Mouse (Mus musculus): ENCODE data around the gene Opcml.

DNA sequence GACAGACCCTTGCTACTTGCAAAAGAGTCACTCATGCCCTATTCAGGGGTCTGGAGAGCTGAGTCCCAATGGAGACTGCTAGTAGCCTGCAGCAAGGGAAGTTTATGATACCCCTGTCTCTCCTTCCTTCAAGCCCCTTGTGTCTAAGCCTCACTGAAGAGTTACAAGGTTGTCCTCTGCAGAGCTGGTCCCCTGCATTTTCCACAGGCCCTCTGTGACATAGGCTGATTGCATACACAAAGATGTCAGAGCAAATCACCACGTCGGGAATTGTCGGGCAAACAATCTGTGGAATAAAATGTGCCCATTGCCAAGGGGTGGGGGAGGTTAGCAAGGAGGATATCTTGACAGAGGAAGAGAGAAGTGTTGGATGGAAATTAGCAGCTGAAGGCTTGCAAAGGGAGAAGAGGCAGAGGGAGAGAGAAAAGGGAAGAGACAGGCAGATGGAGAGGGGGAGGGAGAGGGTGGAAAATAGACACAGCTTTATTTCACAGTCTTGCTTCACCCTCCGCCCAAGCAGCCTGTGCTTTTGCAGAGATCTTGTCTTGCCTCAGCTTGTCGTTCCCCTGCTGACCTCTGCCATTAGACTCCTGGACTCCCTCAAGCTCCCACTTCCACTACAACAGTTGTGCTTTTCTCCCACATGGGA is 596.1 kb downstream of the Opcml start:
- no peak for TF ChIP-seq CHD2 (IDR thresholded peaks at IDR 0.05; ENCODE audit: low read depth, low read length)
- no peak for TF ChIP-seq ZC3H11A (IDR thresholded peaks at IDR 0.05; ENCODE audit: borderline replicate concordance, low read depth, low read length)
